Mouse (Mus musculus) CH12.LX (cell line): ENCODE results near the gene Zcchc24. TPM values are rescaled to one million over a fixed set of nuclear protein-coding genes. Genes with fewer than 3 reads are reported as not detected.

Experiments
- DNase-seq: peaks from one replicate; pipeline ENCODE4 v3.0.0-alpha.2; 2013; ENCODE audit errors: extremely low read depth
- H3K27ac ChIP-seq: 2 replicates; pipeline ENCODE4 v1.5.1; 2012; ENCODE audit warnings: low read depth, mild to moderate bottlenecking, control low read depth, moderate library complexity; ENCODE audit not compliant: insufficient read depth
- H3K27me3 ChIP-seq: replicated peaks from 2 replicates; pipeline ENCODE3; 2012; ENCODE audit warnings: inconsistent platforms
- H3K36me3 ChIP-seq, 2 experiments: replicated peaks in 1 of 2; 2 replicates each; pipeline versions ENCODE3 to v1.6.1; 2012; ENCODE audit warnings: inconsistent platforms in 1 of 2, low read length in 1 of 2, mild to moderate bottlenecking in 1 of 2, mixed read lengths in 1 of 2, moderate library complexity in 1 of 2; ENCODE audit not compliant: control insufficient read depth in 1 of 2, insufficient read depth in 1 of 2
- H3K4me1 ChIP-seq, 2 experiments: 2 replicates each; pipeline ENCODE4 v1.6.1; 2012; ENCODE audit warnings: inconsistent platforms in 1 of 2, moderate library complexity in 1 of 2; ENCODE audit not compliant: insufficient read depth in 2 of 2, control insufficient read depth in 1 of 2
- H3K4me2 ChIP-seq: 2 replicates; pipeline ENCODE4 v1.6.1; 2012; ENCODE audit warnings: low read depth, mild to moderate bottlenecking, control low read depth; ENCODE audit not compliant: poor library complexity, insufficient read depth, severe bottlenecking
- H3K4me3 ChIP-seq, 3 experiments: fragments of 150-350 bp in 1 of 3; sonication (generic) in 1 of 3; replicated peaks in 1 of 3; 2 replicates each; pipeline versions ENCODE3 to v1.5.1; 2011 to 2012; ENCODE audit warnings: low read depth in 2 of 3, low read length in 2 of 3, mild to moderate bottlenecking in 2 of 3, moderate library complexity in 2 of 3, control low read depth in 1 of 3, improper control_type of control experiment in 1 of 3, inconsistent platforms in 1 of 3, mixed read lengths in 1 of 3; ENCODE audit not compliant: poor library complexity in 1 of 3
- H3K79me2 ChIP-seq: replicated peaks from 2 replicates; pipeline ENCODE4 v1.6.1; 2012; ENCODE audit warnings: mild to moderate bottlenecking, moderate library complexity; ENCODE audit not compliant: control insufficient read depth, poor library complexity, insufficient read depth, severe bottlenecking; ENCODE audit errors: extremely low read depth
- H3K9ac ChIP-seq: 2 replicates; pipeline ENCODE4 v1.6.1; 2012; ENCODE audit warnings: low read depth, mild to moderate bottlenecking, control low read depth, moderate library complexity; ENCODE audit not compliant: insufficient read depth
- H3K9me3 ChIP-seq: replicated peaks from 2 replicates; pipeline ENCODE3; 2012; ENCODE audit warnings: low read length, inconsistent platforms, mixed read lengths
- BHLHE40 ChIP-seq: IDR thresholded peaks from 2 replicates; pipeline ENCODE4 v1.6.1; 2011; ENCODE audit warnings: mild to moderate bottlenecking, low read depth, low read length, improper control_type of control experiment
- CHD1 ChIP-seq: IDR thresholded peaks from 2 replicates; pipeline ENCODE4 v1.6.1; 2012; ENCODE audit warnings: low read depth, low read length, improper control_type of control experiment, inconsistent platforms
- CHD2 ChIP-seq: IDR thresholded peaks from 2 replicates; pipeline ENCODE4 v1.6.1; 2011; ENCODE audit warnings: low read length, improper control_type of control experiment
- CTCF ChIP-seq, 2 experiments: IDR thresholded peaks in 1 of 2; conservative IDR thresholded peaks in 1 of 2; 2 replicates each; pipeline ENCODE4 v1.5.1; 2011 to 2012; ENCODE audit warnings: low read depth in 2 of 2, low read length in 2 of 2, improper control_type of control experiment in 1 of 2, inconsistent platforms in 1 of 2, mild to moderate bottlenecking in 1 of 2, moderate library complexity in 1 of 2
- E2F4 ChIP-seq: IDR thresholded peaks from 2 replicates; pipeline ENCODE4 v1.6.1; 2011; ENCODE audit warnings: low read depth, low read length, improper control_type of control experiment; ENCODE audit not compliant: insufficient replicate concordance
- EP300 ChIP-seq: IDR thresholded peaks from 2 replicates; pipeline ENCODE4 v1.6.1; 2011; ENCODE audit warnings: low read length, improper control_type of control experiment
- ETS1 ChIP-seq: conservative IDR thresholded peaks from 2 replicates; pipeline ENCODE4 v1.6.1; 2012; ENCODE audit warnings: low read depth, mild to moderate bottlenecking, inconsistent platforms, low read length, improper control_type of control experiment, moderate library complexity
- IRF4 ChIP-seq: IDR thresholded peaks from 2 replicates; pipeline ENCODE4 v1.6.1; 2014; ENCODE audit warnings: low read depth, mild to moderate bottlenecking, inconsistent platforms, low read length, improper control_type of control experiment
- JUN ChIP-seq: IDR thresholded peaks from 2 replicates; pipeline ENCODE4 v1.6.1; 2011; ENCODE audit warnings: low read depth, mild to moderate bottlenecking, low read length, improper control_type of control experiment, moderate library complexity; ENCODE audit not compliant: insufficient read depth
- JUND ChIP-seq: conservative IDR thresholded peaks from 2 replicates; pipeline ENCODE4 v1.6.1; 2011; ENCODE audit warnings: low read depth, low read length, improper control_type of control experiment
- MAFK ChIP-seq: IDR thresholded peaks from 2 replicates; pipeline ENCODE4 v1.6.1; 2011; ENCODE audit warnings: low read length, improper control_type of control experiment; ENCODE audit not compliant: insufficient replicate concordance
- MAX ChIP-seq: IDR thresholded peaks from 2 replicates; pipeline ENCODE4 v1.6.1; 2011; ENCODE audit warnings: low read length, improper control_type of control experiment
- MAZ ChIP-seq: IDR thresholded peaks from 2 replicates; pipeline ENCODE4 v1.6.1; 2012; ENCODE audit warnings: low read depth, mild to moderate bottlenecking, inconsistent platforms, low read length, improper control_type of control experiment, moderate library complexity
- MEF2A ChIP-seq: IDR thresholded peaks from 2 replicates; pipeline ENCODE4 v1.6.1; 2014; ENCODE audit warnings: low read depth, mild to moderate bottlenecking, inconsistent platforms, low read length, improper control_type of control experiment, borderline replicate concordance
- MXI1 ChIP-seq: IDR thresholded peaks from 2 replicates; pipeline ENCODE4 v1.6.1; 2011; ENCODE audit warnings: mild to moderate bottlenecking, low read depth, low read length, improper control_type of control experiment
- POLR2AphosphoS2 ChIP-seq: IDR thresholded peaks from 2 replicates; pipeline ENCODE4 v1.6.1; 2011; ENCODE audit warnings: low read depth, low read length, improper control_type of control experiment
- SIN3A ChIP-seq: IDR thresholded peaks from 2 replicates; pipeline ENCODE4 v1.6.1; 2012; ENCODE audit warnings: low read length, improper control_type of control experiment, inconsistent platforms
- TBP ChIP-seq: conservative IDR thresholded peaks from 2 replicates; pipeline ENCODE4 v1.6.1; 2011; ENCODE audit warnings: low read depth, low read length, improper control_type of control experiment
- TCF12 ChIP-seq: IDR thresholded peaks from 2 replicates; pipeline ENCODE4 v1.6.1; 2014; ENCODE audit warnings: low read depth, mild to moderate bottlenecking, inconsistent platforms, low read length, improper control_type of control experiment
- USF2 ChIP-seq: conservative IDR thresholded peaks from 2 replicates; pipeline ENCODE4 v1.6.1; 2011; ENCODE audit warnings: low read depth, low read length, improper control_type of control experiment
- ZC3H11A ChIP-seq: IDR thresholded peaks from 2 replicates; pipeline ENCODE4 v1.6.1; 2012; ENCODE audit warnings: low read depth, mild to moderate bottlenecking, inconsistent platforms, low read length, improper control_type of control experiment
- dilution Hi-C: fragments of 300-500 bp; cut with MboI; formaldehyde crosslinking; loops from 2 replicates; pipeline ENCODE4 v1.14.3; 2020; ENCODE audit warnings: low sequenced_read_pairs; ENCODE audit not compliant: extremely low pct_unique_long_range_greater_than_20kb, extremely low pct_ligation_motif_present
- in situ Hi-C: fragments of 300-500 bp; cut with MboI; formaldehyde crosslinking; loops from 3 replicates; pipeline ENCODE4 v1.14.3; 2019; ENCODE audit warnings: low sequenced_read_pairs, low pct_ligation_motif_present, low pct_unique_long_range_greater_than_20kb, mixed read lengths
- polyA plus RNA-seq: library from polyadenylated mRNA; unstranded; fragments of >175 nt; gene quantifications from 2 replicates; pipeline ENCODE4 v1.2.1, GENCODE M21; 2012; ENCODE audit warnings: low read depth; ENCODE audit not compliant: insufficient read length
- total RNA-seq, 2 experiments: library from RNA; depleted of rRNA; stranded (reverse); fragments of 300-350 nt in 1 of 2; fragments of >200 nt in 1 of 2; gene quantifications; 2 replicates each; pipeline ENCODE4 v1.2.3; 2012 to 2014

Gene Zcchc24
- total and polyA plus RNA-seq, 3 experiments = 0.05 to 0.44 (median 0.08) TPM

DNA sequence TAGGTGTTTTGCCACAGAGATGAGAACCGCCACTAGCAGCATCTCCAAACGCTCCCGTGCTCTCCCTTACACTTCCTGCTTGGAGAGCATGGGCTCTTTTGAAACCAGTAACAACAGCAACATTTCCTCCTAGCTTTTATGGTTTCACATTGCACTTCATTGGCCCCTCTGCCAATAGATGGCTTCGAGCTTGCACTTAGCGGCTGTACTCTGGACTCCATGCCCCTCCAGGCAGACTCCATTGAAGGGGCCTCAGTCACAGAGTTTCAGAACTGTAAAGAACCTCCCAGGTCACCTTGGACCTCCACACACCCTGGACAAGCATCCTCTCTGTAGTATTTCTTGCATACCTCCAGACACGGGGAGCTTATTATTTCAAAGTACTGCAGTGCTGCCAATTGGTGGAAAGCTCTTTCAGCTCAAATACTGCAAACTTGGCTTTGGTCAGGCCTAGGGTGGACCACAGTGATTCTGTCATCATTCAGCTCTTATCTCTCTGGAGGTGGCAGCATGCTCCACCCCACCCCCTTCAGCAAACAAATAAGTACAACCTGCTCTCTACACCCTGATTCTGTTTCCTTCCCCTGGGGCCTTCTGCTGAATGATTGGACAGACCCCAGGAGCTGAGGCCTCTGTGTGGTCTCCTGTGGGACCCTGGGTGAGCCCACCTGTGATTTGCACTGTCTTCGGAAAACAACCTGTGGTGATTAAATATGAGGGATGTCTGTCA lies 82.5 kb downstream of the Zcchc24 start:
- Histone ChIP-seq H3K9me3 (no peaks in the 10 kb centered on the region), H3K4me2 (no peak overlapping the region), H3K4me1 (peaks cover 0 to 13% of the 10 kb centered on the region in 2 experiments; a peak in 2 of 4 replicates), H3K9ac (no peak overlapping the region), H3K36me3 (no peaks in the 10 kb centered on the region), H3K27ac (no peak overlapping the region), H3K27me3 (peaks cover 1% of the 10 kb centered on the region), H3K4me3 (no peak overlapping the region), H3K79me2 (no peaks in the 10 kb centered on the region)
- in situ Hi-C loops (loop anchor here (25.0 kb wide), 1 partner anchor 574 kb away; no protein-coding TSS in a partner anchor), dilution Hi-C loops (no loop called here)
- no peak for DNase-seq
- TF ChIP-seq JUN (no peak), CHD1 (no peak), MXI1 (no peak), JUND (no peak), MAZ (no peak), CTCF (conservative IDR thresholded peaks at IDR 0.05 in 1 of 2, IDR thresholded peaks at IDR 0.05 in 1 of 2; ENCODE audit: low read depth in 2 of 2, low read length in 2 of 2) (no peak), BHLHE40 (no peak), MAX (no peak), MEF2A (no peak), ETS1 (no peak)

DNA sequence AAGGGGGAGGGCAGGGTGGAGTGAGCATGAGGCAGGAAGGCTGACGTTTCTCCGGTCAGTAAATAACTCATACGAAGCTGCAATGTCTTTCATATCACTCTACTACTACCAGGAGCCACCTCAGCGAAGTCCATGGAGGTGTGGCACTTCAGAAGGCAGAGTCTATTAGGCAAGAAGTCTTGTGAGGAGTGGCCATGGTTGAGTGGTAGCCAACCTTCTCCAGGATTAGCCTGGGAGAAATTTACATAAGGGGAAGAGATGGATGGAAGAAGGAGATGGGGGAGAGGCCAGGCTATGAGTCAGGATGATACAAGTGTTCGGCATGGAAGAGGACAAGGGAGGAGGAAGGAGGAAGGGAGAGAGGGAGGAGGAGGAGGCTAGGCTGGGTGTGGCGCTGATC lies 86.8 kb downstream of the Zcchc24 start:
- in situ Hi-C loops (loop anchor here (25.0 kb wide), 1 partner anchor 570 kb away; no protein-coding TSS in a partner anchor), dilution Hi-C loops (no loop called here)
- TF ChIP-seq IRF4 = no peak
- TF ChIP-seq EP300 = no peak
- no peak for TF ChIP-seq CHD2
- no peak for TF ChIP-seq MAFK
- TF ChIP-seq SIN3A = no peak
- no peak for TF ChIP-seq MAX
- TF ChIP-seq JUND = no peak
- TF ChIP-seq E2F4 = no peak
- no peak for TF ChIP-seq USF2
- no peak for TF ChIP-seq POLR2AphosphoS2
- no peak for TF ChIP-seq TCF12
- TF ChIP-seq ZC3H11A = no peak
- no peak for TF ChIP-seq TBP
- H3K79me2 ChIP-seq = no peaks in the 10 kb centered on the region
- H3K9me3 ChIP-seq = no peaks in the 10 kb centered on the region
- H3K36me3 ChIP-seq = no peaks in the 10 kb centered on the region
- no peak overlapping the region for H3K9ac ChIP-seq
- DNase-seq = no peak
- H3K27ac ChIP-seq = no peak overlapping the region
- H3K4me1 ChIP-seq = peaks cover 0 to 12% of the 10 kb centered on the region in 2 experiments; a peak in 2 of 4 replicates
- H3K27me3 ChIP-seq = peaks cover 3% of the 10 kb centered on the region
- no peak overlapping the region for H3K4me3 ChIP-seq
- no peak overlapping the region for H3K4me2 ChIP-seq
